Mouse (Mus musculus) left cerebral cortex, adult 11 months (tissue): ENCODE measurements around the gene Tnrc18.

ENCODE experiments used
- DNase-seq: peaks from one replicate; pipeline ENCODE4 v3.0.0; 2022; ENCODE audit warnings: low spot score

Tnrc18 gene

DNA sequence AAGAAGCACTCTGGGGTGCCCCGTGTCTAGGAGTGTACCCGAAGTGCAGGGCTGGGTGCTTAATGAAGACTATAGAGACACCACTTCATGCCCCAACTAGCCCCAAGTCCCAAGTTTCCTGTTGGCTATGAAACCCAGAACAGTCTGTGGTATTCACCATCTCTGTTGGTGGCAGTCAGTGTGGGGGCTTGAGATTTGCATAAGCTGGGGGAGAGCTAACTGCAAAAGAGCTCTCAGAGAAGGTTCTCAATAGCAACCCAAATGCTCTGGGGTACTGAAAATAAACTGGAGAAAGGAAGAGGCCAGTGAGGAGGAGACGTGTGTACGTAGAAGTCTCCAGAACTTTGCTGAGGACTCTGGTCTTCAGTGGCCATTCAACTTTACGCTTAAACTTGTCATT is 134.9 kb downstream of the Tnrc18 start:
- no peak for DNase-seq

GRCm38 (mm10) chr5:142681911-142682310 is 135.6 kb downstream of the Tnrc18 start:
- no peak for DNase-seq

DNA sequence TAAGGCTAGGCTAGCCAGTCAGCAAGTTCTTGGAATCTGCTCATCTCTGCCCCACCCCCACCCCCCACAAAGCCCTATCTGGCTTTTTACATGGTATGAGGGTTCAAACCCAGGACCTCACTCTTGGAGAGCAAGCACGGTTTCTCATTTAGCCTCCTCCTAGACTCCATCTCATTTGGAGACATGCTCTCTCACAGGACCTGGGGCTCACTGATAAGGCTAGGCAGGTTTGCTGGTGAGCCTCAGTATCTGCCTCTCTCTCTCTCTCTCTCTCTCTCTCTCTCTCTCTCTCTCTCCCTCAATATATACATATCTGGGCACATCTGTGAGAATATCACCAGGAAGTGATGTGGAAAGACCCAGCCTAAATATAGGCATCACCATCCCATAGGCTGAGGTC is 138.4 kb downstream of the Tnrc18 start:
- DNase-seq: no peak

GRCm38 (mm10) chr5:142678141-142678571 is 139.3 kb downstream of the Tnrc18 start:
- DNase-seq: no peak
